Mouse (Mus musculus) left cerebral cortex, postnatal 4 days (tissue): ENCODE results near the gene Lca5l. TPM values are rescaled to one million over a fixed set of nuclear protein-coding genes. Genes with fewer than 3 reads are reported as not detected.
A peak's percentile ranks its signal among the peaks of the same experiment; 100 is the strongest.
"Not testable (repeated sequence)": the region's sequence is repeated elsewhere in the genome, so short reads cannot be mapped to it uniquely, and the experiment has no call there.

Experiments used
- DNase-seq: peaks from one replicate; pipeline ENCODE4 v3.0.0-alpha.2; 2022
- intact Hi-C: fragments of 180-260 bp; cut with DNase I; formaldehyde crosslinking; loops from one replicate; pipeline ENCODE4 v1.15.1; 2025
- total RNA-seq, 2 experiments: library from RNA; stranded (reverse); gene quantifications; 2 replicates each; pipeline ENCODE4 v1.2.3; 2021

Lca5l gene
- total RNA-seq, 2 experiments from 2014 or later = 1.7 to 2.0 TPM

- intact Hi-C loops = no loop called here
- no peak for DNase-seq
Measured at GRCm38 (mm10) chr16:96173648-96174047, 18.4 kb downstream of the Lca5l start.

- intact Hi-C loops = no loop called here
- no peak for DNase-seq
Measured at GRCm38 (mm10) chr16:96168837-96169236, 23.2 kb downstream of the Lca5l start.

GRCm38 (mm10) chr16:96165723-96166264, 26.3 kb downstream of the Lca5l start:
- no peak for DNase-seq
- intact Hi-C loops = no loop called here

GRCm38 (mm10) chr16:96161336-96161735, 30.7 kb downstream of the Lca5l start:
- peak; percentile 28 for DNase-seq
- intact Hi-C loops = no loop called here

- no peak for DNase-seq
- intact Hi-C loops = no loop called here
Measured at GRCm38 (mm10) chr16:96160927-96161326, 31.1 kb downstream of the Lca5l start.

GRCm38 (mm10) chr16:96159794-96160346, 32.2 kb downstream of the Lca5l start:
- intact Hi-C loops = no loop called here
- DNase-seq = no peak

GRCm38 (mm10) chr16:96159091-96159731, 32.9 kb downstream of the Lca5l start:
- intact Hi-C loops = no loop called here
- DNase-seq = peak; percentile 81

GRCm38 (mm10) chr16:96158511-96159080, 33.5 kb downstream of the Lca5l start:
- intact Hi-C loops = no loop called here
- no peak for DNase-seq

- DNase-seq = no peak
- intact Hi-C loops = no loop called here
Measured at GRCm38 (mm10) chr16:96157171-96157570, 34.9 kb downstream of the Lca5l start.

GRCm38 (mm10) chr16:96156019-96156418, 36.1 kb downstream of the Lca5l start:
- intact Hi-C loops = no loop called here

GRCm38 (mm10) chr16:96154476-96154875, 37.6 kb downstream of the Lca5l start:
- intact Hi-C loops = no loop called here
- DNase-seq = no peak

More at GRCm38 (mm10) chr16:96156019-96156418, 36.1 kb downstream of the Lca5l start:
- no peak for DNase-seq

- intact Hi-C loops = no loop called here
- peak; percentile 85 for DNase-seq
Measured at GRCm38 (mm10) chr16:96151551-96151950, 40.5 kb downstream of the Lca5l start.

- intact Hi-C loops = no loop called here
- no peak for DNase-seq
Measured at GRCm38 (mm10) chr16:96150995-96151394, 41.1 kb downstream of the Lca5l start.

- intact Hi-C loops = loop anchor here (5.0 kb wide), 1 partner anchor 193 kb away; no protein-coding TSS in a partner anchor
Measured at GRCm38 (mm10) chr16:96149311-96149710, 42.8 kb downstream of the Lca5l start.

GRCm38 (mm10) chr16:96148834-96149233, 43.2 kb downstream of the Lca5l start:
- intact Hi-C loops = loop anchor here (5.0 kb wide), 1 partner anchor 193 kb away; no protein-coding TSS in a partner anchor
- DNase-seq = no peak

More at GRCm38 (mm10) chr16:96149311-96149710, 42.8 kb downstream of the Lca5l start:
- no peak for DNase-seq

- intact Hi-C loops = loop anchor here (2.0 to 5.0 kb wide), 2 partner anchors 49 to 196 kb away; no protein-coding TSS in a partner anchor
- DNase-seq = no peak
Measured at GRCm38 (mm10) chr16:96145814-96146213, 46.3 kb downstream of the Lca5l start.

- intact Hi-C loops = loop anchor here (2.0 to 5.0 kb wide), 2 partner anchors 50 to 197 kb away; no protein-coding TSS in a partner anchor
- peak; percentile 100 for DNase-seq
Measured at GRCm38 (mm10) chr16:96145110-96145800, 46.8 kb downstream of the Lca5l start, which contains the start of gene Wrb. TSS of gene Wrb (plus strand) at chr16:96145407.

GRCm38 (mm10) chr16:96144748-96145109, 47.3 kb downstream of the Lca5l start:
- intact Hi-C loops = loop anchor here (2.0 to 5.0 kb wide), 2 partner anchors 50 to 198 kb away; no protein-coding TSS in a partner anchor
- DNase-seq = not testable (repeated sequence)

GRCm38 (mm10) chr16:96128466-96128865, 63.6 kb downstream of the Lca5l start:
- intact Hi-C loops = no loop called here
- no peak for DNase-seq

GRCm38 (mm10) chr16:96127657-96128344, 64.3 kb downstream of the Lca5l start, which contains the start of gene Hmgn1:
TSS of gene Hmgn1 (minus strand) at chr16:96127729.
- DNase-seq = peak; percentile 100
- intact Hi-C loops = no loop called here
